Mouse (Mus musculus) testis, adult 2 months (tissue): ENCODE measurements at regions not wholly inside any gene's neighbourhood (a gene's known extent, or its start where the extent isn't known, plus 50 kb on each side); places are given as distances from the start of the nearest gene placed in this dataset.

Experiments used
- CTCF ChIP-seq: fragments of 200-500 bp; IDR thresholded peaks from 2 replicates; pipeline ENCODE4 v1.5.1; 2012; ENCODE audit warnings: low read depth, mild to moderate bottlenecking, inconsistent platforms, low read length, moderate library complexity; ENCODE audit not compliant: control insufficient read depth, insufficient read depth, insufficient replicate concordance
- POLR2A ChIP-seq: fragments of 200-500 bp; IDR thresholded peaks from 2 replicates; pipeline ENCODE4 v1.6.1; 2012; ENCODE audit warnings: low read depth, mild to moderate bottlenecking, inconsistent platforms, low read length, moderate library complexity; ENCODE audit not compliant: control insufficient read depth

GRCm38 (mm10) chr14:25196820-25197219, 262.2 kb upstream of the Zmiz1 start:
- no peak for TF ChIP-seq POLR2A
- TF ChIP-seq CTCF, result no peak
